Mouse (Mus musculus) embryonic facial prominence, embryonic 12.5 days (tissue): Measurements from ENCODE around the gene Megf6. TPM values are rescaled to one million over a fixed set of nuclear protein-coding genes. Genes with fewer than 3 reads are reported as not detected.
A peak's percentile ranks its signal among the peaks of the same experiment; 100 is the strongest.

Experiments
- ATAC-seq: fragments of 200-750 bp; cut with Nextera tagmentation; 2 replicates; pipeline ENCODE4 v1.8.0; 2017; ENCODE audit not compliant: insufficient number of reproducible peaks, insufficient read depth, low FRiP score, low TSS enrichment
- H3K27ac ChIP-seq: fragments of 300-500 bp; sonication (generic); 2 replicates; pipeline ENCODE4 v1.5.1; 2016; ENCODE audit warnings: mild to moderate bottlenecking
- H3K27me3 ChIP-seq: fragments of 300-500 bp; sonication (generic); 2 replicates; pipeline ENCODE4 v1.6.1; 2016; ENCODE audit warnings: mild to moderate bottlenecking, moderate library complexity
- H3K36me3 ChIP-seq: fragments of 300-500 bp; sonication (generic); 2 replicates; pipeline ENCODE4 v1.6.1; 2016; ENCODE audit warnings: mild to moderate bottlenecking
- H3K4me1 ChIP-seq: fragments of 300-500 bp; sonication (generic); 2 replicates; pipeline ENCODE4 v1.6.1; 2016
- H3K4me2 ChIP-seq: fragments of 300-500 bp; sonication (generic); replicated peaks from 2 replicates; pipeline ENCODE4 v1.6.1; 2016; ENCODE audit warnings: mild to moderate bottlenecking, moderate library complexity
- H3K4me3 ChIP-seq: fragments of 300-500 bp; sonication (generic); 2 replicates; pipeline ENCODE4 v1.5.1; 2016; ENCODE audit warnings: mild to moderate bottlenecking
- H3K9ac ChIP-seq: fragments of 300-500 bp; sonication (generic); 2 replicates; pipeline ENCODE4 v1.6.1; 2016; ENCODE audit warnings: mild to moderate bottlenecking, moderate library complexity
- H3K9me3 ChIP-seq: fragments of 300-500 bp; sonication (generic); 2 replicates; pipeline ENCODE4 v1.6.1; 2016; ENCODE audit warnings: mild to moderate bottlenecking, moderate library complexity
- WGBS: fragments of 180-500 bp; shearing (Covaris S2); methylation state at CpG from one replicate; pipeline ENCODE4 v1.1.7; 2016; 5-methylcytosine and 5-hydroxymethylcytosine counted together
- polyA plus RNA-seq: library from polyadenylated mRNA; unstranded; fragments of >200 nt; fragmentation: Nextera tagmentation; extraction: Ambion mirVana; gene quantifications from 2 replicates; pipeline ENCODE4 v1.2.1, GENCODE M21; 2016

The Megf6 gene
- polyA plus RNA-seq, 1 experiment from 2014 or later: 60.5 TPM

- Histone ChIP-seq H3K36me3 (peaks cover 8% of the 10 kb centered on the region; the same call in 1 of the 2 replicates), H3K27me3 (no peaks in the 10 kb centered on the region), H3K4me3 (no peak overlapping the region; the same call in 1 of the 2 replicates), H3K4me1 (peaks cover 28% of the 10 kb centered on the region), H3K27ac (no peak overlapping the region), H3K9me3 (no peaks in the 10 kb centered on the region), H3K9ac (no peak overlapping the region), H3K4me2 (no peak overlapping the region; the same call in 1 of the 2 replicates)
- ATAC-seq: no peak
- WGBS: 84% methylated on average over 8 of the region's 8 CpGs
These were observed 68.7 kb downstream of the Megf6 start for GRCm38 (mm10) chr4:154239199-154239598.

GRCm38 (mm10) chr4:154240608-154241007 is 70.1 kb downstream of the Megf6 start:
- H3K9ac ChIP-seq: no peak overlapping the region
- 68% methylated on average over 11 of the region's 11 CpGs for WGBS
- no peaks in the 10 kb centered on the region for H3K9me3 ChIP-seq
- no peak overlapping the region for H3K27ac ChIP-seq
- no peak overlapping the region for H3K4me3 ChIP-seq
- H3K4me1 ChIP-seq: peaks cover 27% of the 10 kb centered on the region
- no peak overlapping the region for H3K4me2 ChIP-seq
- ATAC-seq: no peak
- H3K36me3 ChIP-seq: peaks cover 8% of the 10 kb centered on the region; the same call in 1 of the 2 replicates
- H3K27me3 ChIP-seq: no peaks in the 10 kb centered on the region

GRCm38 (mm10) chr4:154245342-154245741 is 74.8 kb downstream of the Megf6 start:
- H3K36me3 ChIP-seq: peaks cover 8% of the 10 kb centered on the region; the same call in 1 of the 2 replicates
- H3K9ac ChIP-seq: no peak overlapping the region; the same call in 1 of the 2 replicates
- H3K4me2 ChIP-seq: no peak overlapping the region
- H3K27ac ChIP-seq: peak overlapping the region; percentile 27; the same call in 1 of the 2 replicates
- no peak overlapping the region for H3K4me3 ChIP-seq
- H3K4me1 ChIP-seq: peaks cover 39% of the 10 kb centered on the region
- H3K9me3 ChIP-seq: no peaks in the 10 kb centered on the region
- WGBS: 63% methylated on average over 7 of the region's 7 CpGs
- no peak for ATAC-seq
- H3K27me3 ChIP-seq: no peaks in the 10 kb centered on the region

GRCm38 (mm10) chr4:154246115-154247040 is 75.8 kb downstream of the Megf6 start:
- H3K4me1 ChIP-seq: peaks cover 39% of the 10 kb centered on the region
- no peak overlapping the region for H3K9ac ChIP-seq
- ATAC-seq: no peak
- H3K27ac ChIP-seq: 0 out of 2 replicates have a peak overlapping the region, but pooled peaks have one; percentile 79
- H3K27me3 ChIP-seq: no peaks in the 10 kb centered on the region
- WGBS: 12% methylated on average over 18 of the region's 19 CpGs
- no peaks in the 10 kb centered on the region for H3K9me3 ChIP-seq
- peak overlapping the region; percentile 34 for H3K4me2 ChIP-seq
- H3K4me3 ChIP-seq: no peak overlapping the region
- H3K36me3 ChIP-seq: peaks cover 14% of the 10 kb centered on the region; the same call in 1 of the 2 replicates

GRCm38 (mm10) chr4:154247207-154248091 is 76.9 kb downstream of the Megf6 start:
- ATAC-seq: peak; percentile 18; the same call in 1 of the 2 replicates

GRCm38 (mm10) chr4:154248092-154248805 is 77.7 kb downstream of the Megf6 start:
- Histone ChIP-seq H3K4me2 (no peak overlapping the region), H3K27ac (peak overlapping the region; percentile 79), H3K9ac (no peak overlapping the region), H3K9me3 (no peaks in the 10 kb centered on the region), H3K4me3 (no peak overlapping the region), H3K27me3 (no peaks in the 10 kb centered on the region), H3K4me1 (peaks cover 39% of the 10 kb centered on the region), H3K36me3 (peaks cover 18% of the 10 kb centered on the region)
- ATAC-seq: no peak
- 42% methylated on average over 21 of the region's 21 CpGs for WGBS

More at GRCm38 (mm10) chr4:154247207-154248091, 76.9 kb downstream of the Megf6 start:
- H3K4me1 ChIP-seq: peaks cover 39% of the 10 kb centered on the region
- H3K36me3 ChIP-seq: peaks cover 17% of the 10 kb centered on the region; the same call in 1 of the 2 replicates
- 16% methylated on average over 22 of the region's 22 CpGs for WGBS
- no peaks in the 10 kb centered on the region for H3K9me3 ChIP-seq
- peak overlapping the region; percentile 34; the same call in 1 of the 2 replicates for H3K4me2 ChIP-seq
- no peak overlapping the region for H3K9ac ChIP-seq
- H3K27ac ChIP-seq: peak overlapping the region; percentile 79
- no peaks in the 10 kb centered on the region for H3K27me3 ChIP-seq
- H3K4me3 ChIP-seq: no peak overlapping the region

GRCm38 (mm10) chr4:154249316-154249715 is 78.8 kb downstream of the Megf6 start:
- peaks cover 39% of the 10 kb centered on the region for H3K4me1 ChIP-seq
- ATAC-seq: no peak
- no peak overlapping the region for H3K4me2 ChIP-seq
- H3K9me3 ChIP-seq: no peaks in the 10 kb centered on the region
- 62% methylated on average over 8 of the region's 8 CpGs for WGBS
- H3K36me3 ChIP-seq: peaks cover 25% of the 10 kb centered on the region
- H3K27me3 ChIP-seq: no peaks in the 10 kb centered on the region
- peak overlapping the region; percentile 79; the same call in 1 of the 2 replicates for H3K27ac ChIP-seq
- H3K4me3 ChIP-seq: no peak overlapping the region
- no peak overlapping the region for H3K9ac ChIP-seq

- 91% methylated on average over 20 of the region's 20 CpGs for WGBS
- Histone ChIP-seq H3K9me3 (no peaks in the 10 kb centered on the region), H3K27me3 (no peaks in the 10 kb centered on the region), H3K9ac (no peak overlapping the region), H3K27ac (no peak overlapping the region), H3K4me2 (no peak overlapping the region), H3K4me1 (peaks cover 19% of the 10 kb centered on the region), H3K4me3 (no peak overlapping the region), H3K36me3 (peaks cover 38% of the 10 kb centered on the region)
- ATAC-seq: no peak
These were observed 82.2 kb downstream of the Megf6 start for GRCm38 (mm10) chr4:154252537-154253255.

- peak overlapping the region; percentile 77 for H3K27ac ChIP-seq
- H3K4me3 ChIP-seq: no peak overlapping the region
- ATAC-seq: no peak
- 54% methylated on average over 5 of the region's 5 CpGs for WGBS
- H3K4me2 ChIP-seq: no peak overlapping the region
- H3K27me3 ChIP-seq: no peaks in the 10 kb centered on the region
- peaks cover 38% of the 10 kb centered on the region for H3K36me3 ChIP-seq
- H3K9me3 ChIP-seq: no peaks in the 10 kb centered on the region
- no peak overlapping the region for H3K9ac ChIP-seq
- 0 out of 2 replicates have a peak, but pooled peaks cover 4% of the 10 kb centered on the region for H3K4me1 ChIP-seq
These were observed 90.2 kb downstream of the Megf6 start for GRCm38 (mm10) chr4:154260755-154261154.

GRCm38 (mm10) chr4:154262071-154262470 is 91.5 kb downstream of the Megf6 start:
- 48% methylated on average over 4 of the region's 4 CpGs for WGBS
- no peak overlapping the region for H3K27ac ChIP-seq
- H3K9ac ChIP-seq: no peak overlapping the region
- 0 out of 2 replicates have a peak, but pooled peaks cover 4% of the 10 kb centered on the region for H3K4me1 ChIP-seq
- H3K27me3 ChIP-seq: no peaks in the 10 kb centered on the region
- peaks cover 51% of the 10 kb centered on the region for H3K36me3 ChIP-seq
- H3K4me3 ChIP-seq: no peak overlapping the region
- ATAC-seq: no peak
- H3K4me2 ChIP-seq: no peak overlapping the region
- no peaks in the 10 kb centered on the region for H3K9me3 ChIP-seq
